Mouse (Mus musculus) ES-Bruce4 (cell line): ENCODE measurements at regions not wholly inside any gene's neighbourhood (a gene's known extent, or its start where the extent isn't known, plus 50 kb on each side); places are given as distances from the start of the nearest gene placed in this dataset.

ENCODE experiments used
- H3K27ac ChIP-seq: 2 replicates; pipeline ENCODE4 v1.5.1; 2012; ENCODE audit warnings: low read length, inconsistent platforms; ENCODE audit not compliant: insufficient read depth
- H3K27me3 ChIP-seq: 2 replicates; pipeline ENCODE4 v1.6.1; 2012; ENCODE audit warnings: mild to moderate bottlenecking, low read length, inconsistent platforms; ENCODE audit not compliant: control insufficient read depth, poor library complexity, insufficient read depth, severe bottlenecking
- H3K36me3 ChIP-seq: 2 replicates; pipeline ENCODE4 v1.6.1; 2012; ENCODE audit warnings: inconsistent platforms, mild to moderate bottlenecking, low read length, moderate library complexity; ENCODE audit not compliant: control insufficient read depth, poor library complexity, insufficient read depth, severe bottlenecking
- H3K4me1 ChIP-seq: one replicate; pipeline ENCODE4 v1.8.1; 2011; ENCODE audit warnings: low read length; ENCODE audit not compliant: control insufficient read depth, insufficient read depth
- H3K4me3 ChIP-seq: 2 replicates; pipeline ENCODE4 v1.5.1; 2011; ENCODE audit warnings: low read depth, mild to moderate bottlenecking, low read length
- H3K9ac ChIP-seq: 2 replicates; pipeline ENCODE4 v1.6.1; 2012; ENCODE audit warnings: low read depth, mild to moderate bottlenecking, inconsistent platforms; ENCODE audit not compliant: poor library complexity, severe bottlenecking
- H3K9me3 ChIP-seq: replicated peaks from 2 replicates; pipeline ENCODE4 v1.6.1; 2012; ENCODE audit warnings: mild to moderate bottlenecking, low read length, inconsistent platforms; ENCODE audit not compliant: control insufficient read depth, poor library complexity, insufficient read depth, severe bottlenecking
- CTCF ChIP-seq: IDR thresholded peaks from one replicate; pipeline ENCODE4 v1.8.1; 2011; ENCODE audit warnings: low read depth, low read length
- EP300 ChIP-seq: IDR thresholded peaks from 2 replicates; pipeline ENCODE4 v1.6.1; 2011; ENCODE audit warnings: low read depth, low read length; ENCODE audit not compliant: insufficient read depth
- POLR2A ChIP-seq: IDR thresholded peaks from one replicate; pipeline ENCODE4 v1.8.1; 2011; ENCODE audit warnings: low read length; ENCODE audit not compliant: insufficient read depth

DNA sequence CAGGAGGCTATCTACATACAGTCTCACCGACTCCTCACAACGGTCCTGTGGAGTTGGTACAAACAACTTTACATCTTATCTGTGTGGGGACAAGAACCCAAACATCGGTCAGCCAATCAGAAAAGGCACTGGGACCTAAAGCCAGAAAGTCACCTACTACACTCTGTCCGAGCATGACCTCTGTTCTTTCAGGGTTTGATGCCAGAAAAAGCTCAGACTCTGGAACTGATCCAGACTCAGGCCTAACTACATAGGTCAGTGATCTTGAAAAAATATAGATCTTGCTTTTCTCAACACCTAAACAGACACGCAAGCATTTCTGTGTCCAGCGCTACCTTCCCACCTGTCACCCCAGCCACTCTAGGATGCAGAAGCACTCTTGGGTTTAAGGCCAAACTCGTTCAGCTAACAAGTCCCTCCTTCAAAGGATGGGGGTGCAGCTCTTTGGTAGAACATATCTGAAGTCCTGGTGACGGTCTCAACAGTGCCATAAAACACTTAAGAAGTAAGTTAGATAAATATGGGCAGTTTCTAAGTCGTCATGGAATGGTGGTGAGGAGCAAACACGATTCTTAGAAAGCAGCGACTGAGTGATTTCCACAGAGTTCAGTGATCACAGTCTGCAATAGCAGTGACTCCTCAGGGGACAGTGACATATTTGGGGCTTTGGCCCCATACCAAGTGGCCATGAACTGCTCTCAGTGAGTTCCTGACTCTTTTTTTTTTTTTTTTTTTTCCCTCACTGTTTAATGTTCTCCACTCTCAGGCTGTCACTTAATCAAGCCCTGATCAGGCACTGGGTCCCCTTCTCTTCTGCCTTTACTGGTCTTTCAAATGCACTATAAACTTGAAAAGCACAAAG lies 181.2 kb upstream of the Smim15 start:
- no peak overlapping the region for H3K27ac ChIP-seq
- TF ChIP-seq CTCF (no peak), EP300 (no peak)
- no peaks in the 10 kb centered on the region for H3K4me1 ChIP-seq
- no peak overlapping the region for H3K4me3 ChIP-seq
- no peaks in the 10 kb centered on the region for H3K9me3 ChIP-seq
- no peaks in the 10 kb centered on the region for H3K27me3 ChIP-seq
- H3K36me3 ChIP-seq, result no peaks in the 10 kb centered on the region
- H3K9ac ChIP-seq, result no peak overlapping the region

DNA sequence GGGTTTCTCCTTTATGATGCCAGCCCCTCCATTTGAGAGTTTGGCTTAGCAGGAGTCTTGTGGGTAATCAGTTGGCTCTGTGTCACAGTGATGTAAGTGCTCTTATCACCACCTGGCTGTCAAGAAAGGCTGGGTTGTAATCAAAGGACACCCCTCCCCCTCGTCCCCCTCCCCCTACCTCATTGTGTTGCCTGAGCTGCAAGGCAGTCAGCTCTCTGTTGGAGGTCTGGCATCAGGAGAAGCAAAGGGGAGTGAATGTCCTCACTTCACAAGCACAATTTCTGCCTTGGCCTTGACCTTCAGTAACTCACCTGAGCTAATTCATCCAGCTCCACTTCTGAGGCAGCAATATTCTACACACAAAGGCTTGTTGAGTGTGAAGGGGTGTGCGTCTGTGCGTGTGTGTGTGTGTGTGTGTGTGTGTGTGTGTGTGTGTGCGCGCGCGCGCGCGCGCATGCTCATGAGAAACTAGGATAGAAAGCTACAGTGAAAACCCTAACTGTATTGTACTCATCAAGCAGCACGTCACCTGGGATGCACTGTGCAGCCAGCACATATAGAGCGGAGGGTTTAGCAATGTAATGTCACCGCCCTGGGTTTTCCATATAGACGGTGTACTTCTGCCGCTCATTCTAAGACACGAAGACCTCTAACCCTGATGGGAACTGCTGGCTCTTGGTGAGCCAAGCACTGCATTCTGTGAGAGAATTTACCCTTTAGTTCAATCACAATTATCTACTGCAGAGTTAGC lies 182.7 kb upstream of the Smim15 start:
- no peak overlapping the region for H3K4me3 ChIP-seq
- no peaks in the 10 kb centered on the region for H3K9me3 ChIP-seq
- no peak overlapping the region for H3K27ac ChIP-seq
- no peaks in the 10 kb centered on the region for H3K36me3 ChIP-seq
- TF ChIP-seq POLR2A (no peak), EP300 (peak; percentile 85; the same call in 1 of the 2 replicates)
- H3K9ac ChIP-seq, result no peak overlapping the region
- no peaks in the 10 kb centered on the region for H3K4me1 ChIP-seq
- H3K27me3 ChIP-seq, result no peaks in the 10 kb centered on the region

DNA sequence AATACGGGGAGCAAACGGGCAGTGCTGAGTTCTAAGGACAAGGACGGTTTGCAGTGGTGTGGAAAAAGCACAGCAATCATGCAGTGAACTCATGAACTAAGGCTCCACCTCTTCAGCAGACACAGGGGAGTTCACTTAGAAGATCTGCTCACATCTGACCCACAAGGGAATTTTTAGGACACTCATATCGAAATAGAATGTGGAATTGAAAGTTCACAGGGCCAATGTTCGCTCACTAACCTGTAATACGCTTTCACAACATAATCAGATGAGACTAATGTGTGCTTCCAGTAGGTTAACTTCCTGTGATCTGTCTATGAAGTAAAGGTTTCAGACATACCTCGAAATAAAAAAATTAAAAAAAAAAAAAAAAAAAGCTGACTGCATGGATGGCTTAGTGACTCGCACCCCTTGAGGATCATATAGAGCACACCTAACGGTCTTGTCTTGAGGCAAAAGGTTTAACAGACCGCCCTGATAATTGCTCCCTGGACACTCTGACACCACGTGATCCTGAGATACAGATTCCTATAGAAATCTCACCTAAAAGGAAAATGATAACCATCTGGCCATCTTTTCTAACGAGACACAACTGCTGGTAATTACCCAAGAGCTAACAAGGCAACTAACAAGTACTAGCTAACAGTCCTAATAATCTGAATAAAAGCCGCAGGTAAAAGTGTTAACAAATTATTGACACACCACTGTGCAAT lies 187.0 kb upstream of the Smim15 start:
- Histone ChIP-seq H3K9ac (no peak overlapping the region), H3K27ac (no peak overlapping the region), H3K36me3 (no peaks in the 10 kb centered on the region), H3K4me3 (no peak overlapping the region), H3K4me1 (no peaks in the 10 kb centered on the region), H3K27me3 (no peaks in the 10 kb centered on the region), H3K9me3 (no peaks in the 10 kb centered on the region)
- no peak for TF ChIP-seq EP300

DNA sequence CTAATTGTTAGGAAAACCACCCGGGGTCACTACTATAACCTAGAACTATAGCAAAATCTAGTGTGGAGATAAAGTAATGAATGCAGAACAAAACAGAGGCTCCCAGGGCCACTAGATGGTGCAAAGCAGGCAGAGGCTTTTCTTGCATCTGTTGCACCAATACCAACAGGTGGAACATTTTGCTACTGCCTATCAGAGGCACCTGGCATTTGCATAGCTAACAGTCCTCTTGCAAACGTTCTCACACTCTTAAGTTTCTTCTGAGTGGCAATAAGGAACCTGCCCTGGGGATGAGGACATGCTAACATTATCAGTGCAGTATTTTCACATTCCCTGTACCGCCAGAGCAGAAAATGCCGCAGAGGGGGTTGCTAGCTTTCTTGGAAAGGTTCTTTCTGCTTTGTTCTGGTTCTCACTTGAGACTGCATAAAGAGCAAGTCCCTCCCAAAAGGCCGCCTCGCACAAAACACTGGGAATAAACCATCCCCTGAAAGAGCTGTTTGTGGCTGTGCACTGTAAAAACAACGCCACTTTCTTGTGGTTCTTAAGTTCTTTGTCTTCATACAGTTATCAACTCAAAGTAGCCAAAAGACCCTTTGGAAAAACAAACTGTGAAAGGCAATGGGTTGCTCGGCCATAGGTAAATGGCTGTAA lies 193.2 kb upstream of the Smim15 start:
- Histone ChIP-seq H3K27me3 (no peaks in the 10 kb centered on the region), H3K9me3 (no peaks in the 10 kb centered on the region), H3K27ac (no peak overlapping the region), H3K36me3 (no peaks in the 10 kb centered on the region), H3K4me3 (no peak overlapping the region), H3K4me1 (peaks cover 2% of the 10 kb centered on the region), H3K9ac (no peak overlapping the region)
- TF ChIP-seq EP300 (no peak), CTCF (no peak), POLR2A (no peak)

DNA sequence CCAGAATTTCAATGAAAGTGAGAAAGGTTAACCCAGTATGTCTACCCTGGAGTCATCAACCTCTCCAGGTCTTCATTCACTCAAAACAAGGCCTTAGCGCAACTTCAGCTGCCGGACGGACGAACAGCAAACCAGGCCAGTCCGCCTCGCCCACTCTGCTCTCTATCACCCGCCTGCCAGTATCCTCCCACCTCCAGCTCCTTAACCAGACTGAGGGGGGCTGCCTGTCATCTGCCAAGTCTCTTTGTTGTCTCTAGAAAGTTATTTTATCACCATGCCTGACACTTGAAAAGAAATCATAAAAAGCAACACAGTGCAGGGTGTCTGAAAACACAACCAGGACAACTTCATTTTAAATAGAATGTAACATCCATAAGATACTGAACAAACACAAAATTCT lies 195.4 kb upstream of the Smim15 start:
- TF ChIP-seq CTCF, result no peak
- TF ChIP-seq POLR2A, result no peak
- no peak for TF ChIP-seq EP300
- Histone ChIP-seq H3K27ac (no peak overlapping the region), H3K36me3 (no peaks in the 10 kb centered on the region), H3K27me3 (no peaks in the 10 kb centered on the region), H3K9ac (no peak overlapping the region), H3K4me3 (no peak overlapping the region), H3K9me3 (no peaks in the 10 kb centered on the region), H3K4me1 (peaks cover 2% of the 10 kb centered on the region)
